Mouse (Mus musculus) neutrophil, adult 83 days (primary cell): ENCODE data around the gene Eras. TPM values are rescaled to one million over a fixed set of nuclear protein-coding genes. Genes with fewer than 3 reads are reported as not detected.

Experiments used
- total RNA-seq, 2 experiments: library from RNA; stranded (reverse); gene quantifications; one replicate each; pipeline ENCODE4 v1.2.4; 2023

Gene Eras
- total RNA-seq = not detected

GRCm38 (mm10) chrX:7928270-7928790 lies at the start of gene Eras:
Gene Eras (minus strand): TSS chrX:7928607.

GRCm38 (mm10) chrX:7977892-7978291 lies 49.5 kb upstream of the Eras start, which contains the start of gene Gata1:
Gene Gata1 (minus strand): TSS chrX:7978071.

GRCm38 (mm10) chrX:7947108-7947899 lies 18.9 kb upstream of the Eras start, which contains the start of gene Hdac6:
Gene Hdac6 (minus strand): TSS chrX:7947889.

GRCm38 (mm10) chrX:7919601-7920383 lies 8.6 kb downstream of the Eras start, which contains the start of gene Pcsk1n:
Gene Pcsk1n (plus strand): TSS chrX:7919822.

GRCm38 (mm10) chrX:7909242-7909641 lies 19.2 kb downstream of the Eras start, which contains the start of gene Gm10490:
Gene Gm10490 (plus strand): TSS chrX:7909542.

GRCm38 (mm10) chrX:7907735-7908134 lies 20.7 kb downstream of the Eras start, which contains the start of gene Gm10491:
Gene Gm10491 (minus strand): TSS chrX:7907835.

GRCm38 (mm10) chrX:7898880-7899874 lies 29.2 kb downstream of the Eras start, which contains the start of the genes Pqbp1 and Timm17b:
Gene Pqbp1 (minus strand): TSS chrX:7899269.
Gene Timm17b (plus strand): TSS chrX:7899357.

GRCm38 (mm10) chrX:7883841-7884567 lies 44.4 kb downstream of the Eras start, which contains the start of gene Slc35a2:
Gene Slc35a2 (plus strand): TSS chrX:7884028.

GRCm38 (mm10) chrX:7878007-7878419 lies 50.4 kb downstream of the Eras start, which contains the start of gene Pim2:
Gene Pim2 (plus strand): TSS chrX:7878262.

Other genes with a start within 250 kb of the Eras start
- under 1 TPM in 1 of 2 experiments, not detected in 1; 0.20 TPM for gene Magix, start 247.4 kb downstream of the Eras start, total RNA-seq
- 10 to 100 TPM; 28.3 to 29.5 TPM for gene Gpkow, start 231.5 kb downstream of the Eras start, total RNA-seq
- 10 to 100 TPM; 38.2 to 41.9 TPM for gene Wdr45, start 214.3 kb downstream of the Eras start, total RNA-seq
- gene Gm45208, start 206.4 kb downstream of the Eras start, total RNA-seq = not detected
- 1 to 10 TPM; 5.0 to 5.5 TPM for gene Praf2, start 200.2 kb downstream of the Eras start, total RNA-seq
- gene Ccdc120, start 177.7 kb downstream of the Eras start, total RNA-seq = under 1 TPM; 0.57 to 0.90 TPM
- 10 to 100 TPM; 68.1 to 79.5 TPM for gene Tfe3, start 166.0 kb downstream of the Eras start, total RNA-seq
- 100 to 1,000 TPM; 123 to 144 TPM for gene Gripap1, start 138.8 kb downstream of the Eras start, total RNA-seq
- 1 to 10 TPM; 1.2 to 7.5 TPM for gene Kcnd1, start 106.3 kb downstream of the Eras start, total RNA-seq
- gene Otud5, start 87.2 kb downstream of the Eras start, total RNA-seq = 100 to 1,000 TPM; 119 to 128 TPM
- 1 to 10 TPM; 2.6 to 4.0 TPM for gene Pim2, start 50.3 kb downstream of the Eras start, total RNA-seq
- 10 to 100 TPM; 22.8 to 23.3 TPM for gene Slc35a2, start 44.6 kb downstream of the Eras start, total RNA-seq
- 10 to 100 TPM; 35.3 to 39.9 TPM for gene Pqbp1, start 29.3 kb downstream of the Eras start, total RNA-seq
- gene Timm17b, start 29.2 kb downstream of the Eras start, total RNA-seq = 10 to 100 TPM; 43.0 to 48.2 TPM
- gene Gm10491, start 20.8 kb downstream of the Eras start, total RNA-seq = not detected
- gene Gm10490, start 19.1 kb downstream of the Eras start, total RNA-seq = not detected
- gene Pcsk1n, start 8.8 kb downstream of the Eras start, total RNA-seq = not detected
- 10 to 100 TPM in 1 of 2 experiments, 1 to 10 TPM in 1; 7.2 to 10.7 TPM for gene Hdac6, start 19.3 kb upstream of the Eras start, total RNA-seq
- gene Gata1, start 49.5 kb upstream of the Eras start, total RNA-seq = 10 to 100 TPM; 16.6 to 22.9 TPM
- not detected for gene Glod5, start 89.9 kb upstream of the Eras start, total RNA-seq
- 10 to 100 TPM; 31.4 to 35.9 TPM for gene Suv39h1, start 146.2 kb upstream of the Eras start, total RNA-seq
- gene Was, start 161.9 kb upstream of the Eras start, total RNA-seq = 100 to 1,000 TPM; 149 to 168 TPM
- gene Wdr13, start 204.3 kb upstream of the Eras start, total RNA-seq = 10 to 100 TPM; 33.7 to 34.7 TPM
- gene Rbm3, start 217.3 kb upstream of the Eras start, total RNA-seq = 100 to 1,000 TPM; 323 to 397 TPM
- gene Tbc1d25, start 247.6 kb upstream of the Eras start, total RNA-seq = 10 to 100 TPM; 10.5 to 16.2 TPM